Mouse (Mus musculus) liver, embryonic 11.5 days (tissue): ENCODE measurements around the gene Prdm5. TPM values are rescaled to one million over a fixed set of nuclear protein-coding genes. Genes with fewer than 3 reads are reported as not detected.

Experiments
- ATAC-seq: fragments of 200-750 bp; cut with Nextera tagmentation; replicated peaks from 2 replicates; pipeline ENCODE4 v1.8.0; 2017; ENCODE audit warnings: moderate number of reproducible peaks, mild to moderate bottlenecking, moderate TSS enrichment, moderate library complexity; ENCODE audit not compliant: low FRiP score
- DNase-seq: peaks from one replicate; pipeline ENCODE4 v3.0.0-alpha.2; 2017; ENCODE audit warnings: low spot score
- H3K27ac ChIP-seq: fragments of 300-500 bp; sonication (generic); 2 replicates; pipeline ENCODE4 v1.5.1; 2014; ENCODE audit warnings: mild to moderate bottlenecking, low read depth, low read length, control low read depth
- H3K27me3 ChIP-seq: fragments of 300-500 bp; sonication (generic); replicated peaks from 2 replicates; pipeline ENCODE4 v1.6.1; 2014; ENCODE audit warnings: low read length, mixed read lengths; ENCODE audit not compliant: control insufficient read depth, insufficient read depth
- H3K36me3 ChIP-seq: fragments of 300-500 bp; sonication (generic); 2 replicates; pipeline ENCODE4 v1.6.1; 2014; ENCODE audit warnings: mild to moderate bottlenecking, low read length, moderate library complexity, mixed read lengths; ENCODE audit not compliant: control insufficient read depth, insufficient read depth
- H3K4me1 ChIP-seq: fragments of 300-500 bp; sonication (generic); replicated peaks from 2 replicates; pipeline ENCODE4 v1.6.1; 2014; ENCODE audit warnings: low read length, mixed read lengths; ENCODE audit not compliant: control insufficient read depth, insufficient read depth
- H3K4me2 ChIP-seq: fragments of 300-500 bp; sonication (generic); 2 replicates; pipeline ENCODE4 v1.6.1; 2014; ENCODE audit warnings: mild to moderate bottlenecking, control low read depth, moderate library complexity
- H3K4me3 ChIP-seq: fragments of 300-500 bp; sonication (generic); 2 replicates; pipeline ENCODE4 v1.5.1; 2014; ENCODE audit warnings: low read depth, low read length, control low read depth
- H3K9ac ChIP-seq: fragments of 300-500 bp; sonication (generic); 2 replicates; pipeline ENCODE4 v1.6.1; 2014; ENCODE audit warnings: low read depth, low read length, control low read depth
- H3K9me3 ChIP-seq: fragments of 300-500 bp; sonication (generic); 2 replicates; pipeline ENCODE4 v1.6.1; 2016; ENCODE audit warnings: low read length, inconsistent platforms, mixed read lengths; ENCODE audit not compliant: control insufficient read depth
- WGBS: fragments of 180-500 bp; shearing (Covaris S2); extraction: QIAGEN DNeasy Blood & Tissue Kit; methylation state at CpG from one replicate; pipeline ENCODE4 v1.1.7; 2014; 5-methylcytosine and 5-hydroxymethylcytosine counted together
- polyA plus RNA-seq: library from polyadenylated mRNA; unstranded; fragments of >200 nt; fragmentation: Nextera tagmentation; extraction: Ambion mirVana; gene quantifications from 2 replicates; pipeline ENCODE4 v1.2.1, GENCODE M21; 2014

Prdm5 gene
- polyA plus RNA-seq, 1 experiment from 2014 or later, result 10.2 TPM

- Histone ChIP-seq H3K4me2 (no peak overlapping the region), H3K4me3 (no peak overlapping the region), H3K9ac (no peak overlapping the region), H3K36me3 (no peaks in the 10 kb centered on the region), H3K4me1 (no peaks in the 10 kb centered on the region), H3K9me3 (no peaks in the 10 kb centered on the region), H3K27ac (no peak overlapping the region), H3K27me3 (no peaks in the 10 kb centered on the region)
- DNase-seq (no peak), ATAC-seq (no peak)
- 91% methylated on average over 1 of the region's 1 CpGs for WGBS
These were observed 99.5 kb downstream of the Prdm5 start for GRCm38 (mm10) chr6:65878300-65878699.

- Histone ChIP-seq H3K9me3 (no peaks in the 10 kb centered on the region), H3K4me1 (no peaks in the 10 kb centered on the region), H3K27me3 (no peaks in the 10 kb centered on the region), H3K27ac (no peak overlapping the region), H3K36me3 (no peaks in the 10 kb centered on the region; the same call in 1 of the 2 replicates), H3K9ac (no peak overlapping the region), H3K4me3 (no peak overlapping the region), H3K4me2 (no peak overlapping the region)
- DNase-seq (no peak), ATAC-seq (no peak)
- WGBS, result 96% methylated on average over 1 of the region's 1 CpGs
These were observed 110.0 kb downstream of the Prdm5 start for GRCm38 (mm10) chr6:65888835-65889234.

- Histone ChIP-seq H3K27ac (no peak overlapping the region), H3K9ac (no peak overlapping the region), H3K4me1 (no peaks in the 10 kb centered on the region), H3K36me3 (no peaks in the 10 kb centered on the region; the same call in 1 of the 2 replicates), H3K27me3 (no peaks in the 10 kb centered on the region), H3K9me3 (no peaks in the 10 kb centered on the region), H3K4me2 (no peak overlapping the region), H3K4me3 (no peak overlapping the region)
- DNase-seq (no peak), ATAC-seq (no peak)
- WGBS, result 67% methylated on average over 4 of the region's 4 CpGs
These were observed 113.4 kb downstream of the Prdm5 start for GRCm38 (mm10) chr6:65892045-65892660.

GRCm38 (mm10) chr6:65906657-65907182 is 127.9 kb downstream of the Prdm5 start:
- peaks cover 4% of the 10 kb centered on the region; the same call in 1 of the 2 replicates for H3K36me3 ChIP-seq
- no peak overlapping the region for H3K4me3 ChIP-seq
- H3K4me2 ChIP-seq, result no peak overlapping the region
- H3K27ac ChIP-seq, result no peak overlapping the region
- H3K9ac ChIP-seq, result no peak overlapping the region
- no peaks in the 10 kb centered on the region for H3K9me3 ChIP-seq
- H3K27me3 ChIP-seq, result no peaks in the 10 kb centered on the region
- no peak for ATAC-seq
- 85% methylated on average over 2 of the region's 2 CpGs for WGBS
- DNase-seq, result no peak
- H3K4me1 ChIP-seq, result no peaks in the 10 kb centered on the region

GRCm38 (mm10) chr6:65915421-65915820 is 136.6 kb downstream of the Prdm5 start:
- H3K4me2 ChIP-seq, result no peak overlapping the region
- WGBS, result 86% methylated on average over 5 of the region's 5 CpGs
- H3K9me3 ChIP-seq, result no peaks in the 10 kb centered on the region
- H3K9ac ChIP-seq, result no peak overlapping the region
- H3K4me3 ChIP-seq, result no peak overlapping the region
- peaks cover 3% of the 10 kb centered on the region; the same call in 1 of the 2 replicates for H3K36me3 ChIP-seq
- no peak overlapping the region for H3K27ac ChIP-seq
- no peak for DNase-seq
- ATAC-seq, result no peak
- H3K4me1 ChIP-seq, result no peaks in the 10 kb centered on the region
- no peaks in the 10 kb centered on the region for H3K27me3 ChIP-seq

- H3K4me2 ChIP-seq, result no peak overlapping the region
- no peaks in the 10 kb centered on the region for H3K4me1 ChIP-seq
- H3K9ac ChIP-seq, result no peak overlapping the region
- H3K4me3 ChIP-seq, result no peak overlapping the region
- no peak overlapping the region for H3K27ac ChIP-seq
- WGBS, result 68% methylated on average over 3 of the region's 3 CpGs
- ATAC-seq (no peak), DNase-seq (no peak)
- H3K36me3 ChIP-seq, result no peaks in the 10 kb centered on the region
- no peaks in the 10 kb centered on the region for H3K27me3 ChIP-seq
- H3K9me3 ChIP-seq, result no peaks in the 10 kb centered on the region
These were observed 142.9 kb downstream of the Prdm5 start for GRCm38 (mm10) chr6:65921703-65922102.

- Histone ChIP-seq H3K27me3 (no peaks in the 10 kb centered on the region), H3K9ac (no peak overlapping the region), H3K27ac (no peak overlapping the region), H3K4me3 (no peak overlapping the region), H3K4me2 (no peak overlapping the region), H3K4me1 (no peaks in the 10 kb centered on the region), H3K36me3 (no peaks in the 10 kb centered on the region), H3K9me3 (no peaks in the 10 kb centered on the region)
- ATAC-seq, result no peak
- DNase-seq, result no peak
- 75% methylated on average over 4 of the region's 4 CpGs for WGBS
These were observed 144.8 kb downstream of the Prdm5 start for GRCm38 (mm10) chr6:65923501-65924084.

DNA sequence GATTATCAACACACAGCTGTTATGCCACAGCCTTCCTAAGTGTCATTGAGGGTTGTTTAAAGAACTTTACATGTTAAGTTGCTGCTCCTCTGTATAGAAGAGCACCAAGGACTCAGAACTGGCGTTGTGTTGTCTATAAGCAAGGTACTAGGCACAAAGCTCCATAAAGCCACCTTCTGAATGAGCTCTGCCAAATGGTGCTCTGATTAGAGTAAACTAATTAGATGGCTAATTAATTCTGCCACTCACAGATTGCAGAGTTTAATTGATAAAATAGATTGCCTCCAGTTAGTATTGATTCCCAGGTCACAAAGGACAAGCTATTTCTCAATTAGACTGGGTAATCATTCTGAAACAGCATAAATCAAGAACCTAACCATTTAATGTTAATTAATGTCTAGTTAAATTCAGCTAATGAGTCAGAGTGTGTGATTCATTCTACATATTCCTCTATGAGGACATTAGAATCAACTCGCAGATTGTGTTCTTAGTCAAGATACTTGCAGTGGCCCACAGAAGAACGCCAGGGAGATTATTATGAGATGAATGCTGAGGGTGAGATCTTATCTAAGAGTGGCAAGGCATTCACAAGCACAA is 147.0 kb downstream of the Prdm5 start:
- Histone ChIP-seq H3K4me3 (no peak overlapping the region), H3K36me3 (no peaks in the 10 kb centered on the region), H3K4me2 (no peak overlapping the region), H3K4me1 (no peaks in the 10 kb centered on the region), H3K9me3 (no peaks in the 10 kb centered on the region), H3K27ac (no peak overlapping the region), H3K9ac (no peak overlapping the region), H3K27me3 (no peaks in the 10 kb centered on the region)
- no peak for DNase-seq
- no peak for ATAC-seq
- 78% methylated on average over 3 of the region's 3 CpGs for WGBS
